Mouse (Mus musculus) CH12.LX (cell line): ENCODE data around the gene Car5a. TPM values are rescaled to one million over a fixed set of nuclear protein-coding genes. Genes with fewer than 3 reads are reported as not detected.

Experiments
- DNase-seq: peaks from one replicate; pipeline ENCODE4 v3.0.0-alpha.2; 2013; ENCODE audit errors: extremely low read depth
- H3K27ac ChIP-seq: 2 replicates; pipeline ENCODE4 v1.5.1; 2012; ENCODE audit warnings: low read depth, mild to moderate bottlenecking, control low read depth, moderate library complexity; ENCODE audit not compliant: insufficient read depth
- H3K27me3 ChIP-seq: replicated peaks from 2 replicates; pipeline ENCODE3; 2012; ENCODE audit warnings: inconsistent platforms
- H3K36me3 ChIP-seq, 2 experiments: replicated peaks in 1 of 2; 2 replicates each; pipeline versions ENCODE3 to v1.6.1; 2012; ENCODE audit warnings: inconsistent platforms in 1 of 2, low read length in 1 of 2, mild to moderate bottlenecking in 1 of 2, mixed read lengths in 1 of 2, moderate library complexity in 1 of 2; ENCODE audit not compliant: control insufficient read depth in 1 of 2, insufficient read depth in 1 of 2
- H3K4me1 ChIP-seq, 2 experiments: 2 replicates each; pipeline ENCODE4 v1.6.1; 2012; ENCODE audit warnings: inconsistent platforms in 1 of 2, moderate library complexity in 1 of 2; ENCODE audit not compliant: insufficient read depth in 2 of 2, control insufficient read depth in 1 of 2
- H3K4me2 ChIP-seq: 2 replicates; pipeline ENCODE4 v1.6.1; 2012; ENCODE audit warnings: low read depth, mild to moderate bottlenecking, control low read depth; ENCODE audit not compliant: poor library complexity, insufficient read depth, severe bottlenecking
- H3K4me3 ChIP-seq, 3 experiments: fragments of 150-350 bp in 1 of 3; sonication (generic) in 1 of 3; replicated peaks in 1 of 3; 2 replicates each; pipeline versions ENCODE3 to v1.5.1; 2011 to 2012; ENCODE audit warnings: low read depth in 2 of 3, low read length in 2 of 3, mild to moderate bottlenecking in 2 of 3, moderate library complexity in 2 of 3, control low read depth in 1 of 3, improper control_type of control experiment in 1 of 3, inconsistent platforms in 1 of 3, mixed read lengths in 1 of 3; ENCODE audit not compliant: poor library complexity in 1 of 3
- H3K79me2 ChIP-seq: replicated peaks from 2 replicates; pipeline ENCODE4 v1.6.1; 2012; ENCODE audit warnings: mild to moderate bottlenecking, moderate library complexity; ENCODE audit not compliant: control insufficient read depth, poor library complexity, insufficient read depth, severe bottlenecking; ENCODE audit errors: extremely low read depth
- H3K9ac ChIP-seq: 2 replicates; pipeline ENCODE4 v1.6.1; 2012; ENCODE audit warnings: low read depth, mild to moderate bottlenecking, control low read depth, moderate library complexity; ENCODE audit not compliant: insufficient read depth
- H3K9me3 ChIP-seq: replicated peaks from 2 replicates; pipeline ENCODE3; 2012; ENCODE audit warnings: low read length, inconsistent platforms, mixed read lengths
- BHLHE40 ChIP-seq: IDR thresholded peaks from 2 replicates; pipeline ENCODE4 v1.6.1; 2011; ENCODE audit warnings: mild to moderate bottlenecking, low read depth, low read length, improper control_type of control experiment
- CHD2 ChIP-seq: IDR thresholded peaks from 2 replicates; pipeline ENCODE4 v1.6.1; 2011; ENCODE audit warnings: low read length, improper control_type of control experiment
- CTCF ChIP-seq, 2 experiments: IDR thresholded peaks in 1 of 2; conservative IDR thresholded peaks in 1 of 2; 2 replicates each; pipeline ENCODE4 v1.5.1; 2011 to 2012; ENCODE audit warnings: low read depth in 2 of 2, low read length in 2 of 2, improper control_type of control experiment in 1 of 2, inconsistent platforms in 1 of 2, mild to moderate bottlenecking in 1 of 2, moderate library complexity in 1 of 2
- ELF1 ChIP-seq: IDR thresholded peaks from 2 replicates; pipeline ENCODE4 v1.6.1; 2014; ENCODE audit warnings: low read depth, mild to moderate bottlenecking, inconsistent platforms, low read length, improper control_type of control experiment
- EP300 ChIP-seq: IDR thresholded peaks from 2 replicates; pipeline ENCODE4 v1.6.1; 2011; ENCODE audit warnings: low read length, improper control_type of control experiment
- ETS1 ChIP-seq: conservative IDR thresholded peaks from 2 replicates; pipeline ENCODE4 v1.6.1; 2012; ENCODE audit warnings: low read depth, mild to moderate bottlenecking, inconsistent platforms, low read length, improper control_type of control experiment, moderate library complexity
- IRF4 ChIP-seq: IDR thresholded peaks from 2 replicates; pipeline ENCODE4 v1.6.1; 2014; ENCODE audit warnings: low read depth, mild to moderate bottlenecking, inconsistent platforms, low read length, improper control_type of control experiment
- JUN ChIP-seq: IDR thresholded peaks from 2 replicates; pipeline ENCODE4 v1.6.1; 2011; ENCODE audit warnings: low read depth, mild to moderate bottlenecking, low read length, improper control_type of control experiment, moderate library complexity; ENCODE audit not compliant: insufficient read depth
- MAFK ChIP-seq: IDR thresholded peaks from 2 replicates; pipeline ENCODE4 v1.6.1; 2011; ENCODE audit warnings: low read length, improper control_type of control experiment; ENCODE audit not compliant: insufficient replicate concordance
- MAZ ChIP-seq: IDR thresholded peaks from 2 replicates; pipeline ENCODE4 v1.6.1; 2012; ENCODE audit warnings: low read depth, mild to moderate bottlenecking, inconsistent platforms, low read length, improper control_type of control experiment, moderate library complexity
- MXI1 ChIP-seq: IDR thresholded peaks from 2 replicates; pipeline ENCODE4 v1.6.1; 2011; ENCODE audit warnings: mild to moderate bottlenecking, low read depth, low read length, improper control_type of control experiment
- NRF1 ChIP-seq: IDR thresholded peaks from 2 replicates; pipeline ENCODE4 v1.6.1; 2014; ENCODE audit warnings: low read depth, mild to moderate bottlenecking, inconsistent platforms, low read length, improper control_type of control experiment, moderate library complexity
- POLR2A ChIP-seq: IDR thresholded peaks from 2 replicates; pipeline ENCODE4 v1.6.1; 2011; ENCODE audit warnings: low read depth, mild to moderate bottlenecking, improper control_type of control experiment, low read length
- POLR2AphosphoS2 ChIP-seq: IDR thresholded peaks from 2 replicates; pipeline ENCODE4 v1.6.1; 2011; ENCODE audit warnings: low read depth, low read length, improper control_type of control experiment
- RAD21 ChIP-seq: IDR thresholded peaks from 2 replicates; pipeline ENCODE4 v1.6.1; 2011; ENCODE audit warnings: low read depth, mild to moderate bottlenecking, low read length, improper control_type of control experiment, moderate library complexity
- SIN3A ChIP-seq: IDR thresholded peaks from 2 replicates; pipeline ENCODE4 v1.6.1; 2012; ENCODE audit warnings: low read length, improper control_type of control experiment, inconsistent platforms
- TBP ChIP-seq: conservative IDR thresholded peaks from 2 replicates; pipeline ENCODE4 v1.6.1; 2011; ENCODE audit warnings: low read depth, low read length, improper control_type of control experiment
- TCF12 ChIP-seq: IDR thresholded peaks from 2 replicates; pipeline ENCODE4 v1.6.1; 2014; ENCODE audit warnings: low read depth, mild to moderate bottlenecking, inconsistent platforms, low read length, improper control_type of control experiment
- UBTF ChIP-seq: IDR thresholded peaks from 2 replicates; pipeline ENCODE4 v1.6.1; 2012; ENCODE audit warnings: low read depth, mild to moderate bottlenecking, inconsistent platforms, low read length, improper control_type of control experiment, moderate library complexity
- USF1 ChIP-seq: IDR thresholded peaks from 2 replicates; pipeline ENCODE4 v1.6.1; 2014; ENCODE audit warnings: low read depth, mild to moderate bottlenecking, inconsistent platforms, low read length, improper control_type of control experiment
- USF2 ChIP-seq: conservative IDR thresholded peaks from 2 replicates; pipeline ENCODE4 v1.6.1; 2011; ENCODE audit warnings: low read depth, low read length, improper control_type of control experiment
- ZC3H11A ChIP-seq: IDR thresholded peaks from 2 replicates; pipeline ENCODE4 v1.6.1; 2012; ENCODE audit warnings: low read depth, mild to moderate bottlenecking, inconsistent platforms, low read length, improper control_type of control experiment
- ZKSCAN1 ChIP-seq: IDR thresholded peaks from 2 replicates; pipeline ENCODE4 v1.6.1; 2012; ENCODE audit warnings: low read depth, inconsistent platforms, low read length, improper control_type of control experiment, borderline replicate concordance
- ZMIZ1 ChIP-seq: IDR thresholded peaks from 2 replicates; pipeline ENCODE4 v1.6.1; 2012; ENCODE audit warnings: low read depth, mild to moderate bottlenecking, inconsistent platforms, low read length, improper control_type of control experiment
- ZNF384 ChIP-seq: IDR thresholded peaks from 2 replicates; pipeline ENCODE4 v1.6.1; 2012; ENCODE audit warnings: low read depth, low read length, improper control_type of control experiment, inconsistent platforms
- dilution Hi-C: fragments of 300-500 bp; cut with MboI; formaldehyde crosslinking; loops from 2 replicates; pipeline ENCODE4 v1.14.3; 2020; ENCODE audit warnings: low sequenced_read_pairs; ENCODE audit not compliant: extremely low pct_unique_long_range_greater_than_20kb, extremely low pct_ligation_motif_present
- in situ Hi-C: fragments of 300-500 bp; cut with MboI; formaldehyde crosslinking; loops from 3 replicates; pipeline ENCODE4 v1.14.3; 2019; ENCODE audit warnings: low sequenced_read_pairs, low pct_ligation_motif_present, low pct_unique_long_range_greater_than_20kb, mixed read lengths
- polyA plus RNA-seq: library from polyadenylated mRNA; unstranded; fragments of >175 nt; gene quantifications from 2 replicates; pipeline ENCODE4 v1.2.1, GENCODE M21; 2012; ENCODE audit warnings: low read depth; ENCODE audit not compliant: insufficient read length
- total RNA-seq, 2 experiments: library from RNA; depleted of rRNA; stranded (reverse); fragments of 300-350 nt in 1 of 2; fragments of >200 nt in 1 of 2; gene quantifications; 2 replicates each; pipeline ENCODE4 v1.2.3; 2012 to 2014

Car5a gene
- total and polyA plus RNA-seq, 3 experiments: 1.6 to 9.7 TPM; not detected in 1

- in situ Hi-C loops: loop anchor here (10.0 kb wide), 1 partner anchor 222 kb away; no protein-coding TSS in a partner anchor
- Histone ChIP-seq H3K4me3 (no peak overlapping the region), H3K4me2 (0 out of 2 replicates have a peak overlapping the region, but pooled peaks have one; percentile 2), H3K9ac (no peak overlapping the region), H3K4me1 (peaks cover 32 to 74% of the 10 kb centered on the region in 2 experiments), H3K27me3 (no peaks in the 10 kb centered on the region), H3K79me2 (no peaks in the 10 kb centered on the region), H3K36me3 (no peaks in the 10 kb centered on the region), H3K9me3 (no peaks in the 10 kb centered on the region), H3K27ac (no peak overlapping the region)
- dilution Hi-C loops: no loop called here
- no peak for DNase-seq
- TF ChIP-seq ZNF384: no peak
- no peak for TF ChIP-seq MXI1
- TF ChIP-seq IRF4: no peak
- no peak for TF ChIP-seq ZKSCAN1
- TF ChIP-seq MAZ: no peak
- no peak for TF ChIP-seq USF1
- no peak for TF ChIP-seq ELF1
- TF ChIP-seq MAFK: no peak
- no peak for TF ChIP-seq UBTF
- TF ChIP-seq POLR2A: no peak
- TF ChIP-seq CHD2: no peak
- TF ChIP-seq ZC3H11A: no peak
- TF ChIP-seq POLR2AphosphoS2: no peak
- TF ChIP-seq SIN3A: no peak
- no peak for TF ChIP-seq RAD21
- no peak for TF ChIP-seq TCF12
- no peak for TF ChIP-seq ETS1
- TF ChIP-seq USF2: no peak
- TF ChIP-seq JUN: no peak
These were observed 8.3 kb downstream of the Car5a start for GRCm38 (mm10) chr8:121936391-121936790.

GRCm38 (mm10) chr8:121935341-121936294, 9.1 kb downstream of the Car5a start:
- Histone ChIP-seq H3K79me2 (no peaks in the 10 kb centered on the region), H3K4me1 (peaks cover 32 to 76% of the 10 kb centered on the region in 2 experiments), H3K36me3 (no peaks in the 10 kb centered on the region), H3K27ac (no peak overlapping the region; the same call in 1 of the 2 replicates), H3K4me2 (peak overlapping the region; percentile 44), H3K27me3 (no peaks in the 10 kb centered on the region), H3K9ac (peak overlapping the region; percentile 44), H3K9me3 (no peaks in the 10 kb centered on the region), H3K4me3 (peak overlapping the region; percentile 17 to 42 (median 28))
- no peak for DNase-seq
- no peak for TF ChIP-seq POLR2A
- TF ChIP-seq EP300: 0 out of 2 replicates have a peak, but pooled peaks have one; percentile 48
- 0 out of 2 replicates have a peak, but pooled peaks have one; percentile 25 for TF ChIP-seq NRF1
- peak; percentile 58 for TF ChIP-seq ELF1
- TF ChIP-seq TBP: 0 out of 2 replicates have a peak, but pooled peaks have one; percentile 2
- 0 out of 2 replicates have a peak, but pooled peaks have one; percentile 12 for TF ChIP-seq ZMIZ1
- TF ChIP-seq ZKSCAN1: no peak
- TF ChIP-seq MAZ: 0 out of 2 replicates have a peak, but pooled peaks have one; percentile 19
- TF ChIP-seq CTCF (conservative IDR thresholded peaks at IDR 0.05 in 1 of 2, IDR thresholded peaks at IDR 0.05 in 1 of 2; ENCODE audit: low read depth in 2 of 2, low read length in 2 of 2): peak; percentile 48 to 57; a peak in 3 of 4 replicates
- TF ChIP-seq BHLHE40: peak; percentile 26; the same call in 1 of the 2 replicates
- in situ Hi-C loops (loop anchor here (10.0 kb wide), 1 partner anchor 221 kb away; no protein-coding TSS in a partner anchor), dilution Hi-C loops (no loop called here)
